Mouse (Mus musculus) embryonic facial prominence, embryonic 11.5 days (tissue): ENCODE measurements around the gene Dcps. TPM values are rescaled to one million over a fixed set of nuclear protein-coding genes. Genes with fewer than 3 reads are reported as not detected.

Experiments
- ATAC-seq: fragments of 200-750 bp; cut with Nextera tagmentation; replicated peaks from 2 replicates; pipeline ENCODE4 v1.8.0; 2017; ENCODE audit warnings: low read depth; ENCODE audit not compliant: insufficient number of reproducible peaks, low FRiP score, low TSS enrichment
- DNase-seq: peaks from one replicate; pipeline ENCODE4 v3.0.0-alpha.2; 2015; ENCODE audit warnings: low spot score
- H3K27ac ChIP-seq: fragments of 300-500 bp; sonication (generic); replicated peaks from 2 replicates; pipeline ENCODE4 v1.5.1; 2014; ENCODE audit warnings: mild to moderate bottlenecking, low read depth, low read length, control low read depth
- H3K27me3 ChIP-seq: fragments of 300-500 bp; sonication (generic); 2 replicates; pipeline ENCODE4 v1.6.1; 2014; ENCODE audit warnings: mild to moderate bottlenecking, low read length, moderate library complexity, mixed read lengths; ENCODE audit not compliant: control insufficient read depth, insufficient read depth
- H3K36me3 ChIP-seq: fragments of 300-500 bp; sonication (generic); replicated peaks from 2 replicates; pipeline ENCODE4 v1.6.1; 2014; ENCODE audit warnings: low read depth, mild to moderate bottlenecking, low read length, moderate library complexity, mixed read lengths; ENCODE audit not compliant: control insufficient read depth, insufficient read depth
- H3K4me1 ChIP-seq: fragments of 300-500 bp; sonication (generic); 2 replicates; pipeline ENCODE4 v1.6.1; 2014; ENCODE audit warnings: low read length, mixed read lengths; ENCODE audit not compliant: control insufficient read depth, insufficient read depth
- H3K4me2 ChIP-seq: fragments of 300-500 bp; sonication (generic); 2 replicates; pipeline ENCODE4 v1.6.1; 2014; ENCODE audit warnings: low read depth, mild to moderate bottlenecking, control low read depth, low read length, moderate library complexity
- H3K4me3 ChIP-seq: fragments of 300-500 bp; sonication (generic); 2 replicates; pipeline ENCODE4 v1.5.1; 2014; ENCODE audit warnings: low read depth, low read length, control low read depth
- H3K9ac ChIP-seq: fragments of 300-500 bp; sonication (generic); replicated peaks from 2 replicates; pipeline ENCODE4 v1.6.1; 2014; ENCODE audit warnings: mild to moderate bottlenecking, control low read depth, low read length
- H3K9me3 ChIP-seq: fragments of 300-500 bp; sonication (generic); replicated peaks from 2 replicates; pipeline ENCODE4 v1.6.1; 2016; ENCODE audit warnings: mild to moderate bottlenecking, low read length, inconsistent platforms, mixed read lengths; ENCODE audit not compliant: control insufficient read depth
- WGBS: fragments of 180-500 bp; shearing (Covaris S2); extraction: QIAGEN DNeasy Blood & Tissue Kit; methylation state at CpG from one replicate; pipeline ENCODE4 v1.1.7; 2014; 5-methylcytosine and 5-hydroxymethylcytosine counted together
- polyA plus RNA-seq: library from polyadenylated mRNA; unstranded; fragments of >200 nt; fragmentation: Nextera tagmentation; extraction: Ambion mirVana; gene quantifications from 2 replicates; pipeline ENCODE4 v1.2.1, GENCODE M21; 2014

Dcps gene
- polyA plus RNA-seq, 1 experiment from 2014 or later: 93.3 TPM

GRCm38 (mm10) chr9:35188700-35189099, 12.8 kb upstream of the Dcps start:
- ATAC-seq: no peak
- no peak for DNase-seq
- H3K36me3 ChIP-seq: no peaks in the 10 kb centered on the region; the same call in 1 of the 2 replicates
- H3K4me3 ChIP-seq: no peak overlapping the region
- 74% methylated on average over 22 of the region's 22 CpGs for WGBS
- H3K4me1 ChIP-seq: no peaks in the 10 kb centered on the region
- no peak overlapping the region for H3K4me2 ChIP-seq
- H3K9me3 ChIP-seq: no peaks in the 10 kb centered on the region
- H3K27ac ChIP-seq: no peak overlapping the region
- no peak overlapping the region for H3K9ac ChIP-seq
- no peaks in the 10 kb centered on the region for H3K27me3 ChIP-seq

DNA sequence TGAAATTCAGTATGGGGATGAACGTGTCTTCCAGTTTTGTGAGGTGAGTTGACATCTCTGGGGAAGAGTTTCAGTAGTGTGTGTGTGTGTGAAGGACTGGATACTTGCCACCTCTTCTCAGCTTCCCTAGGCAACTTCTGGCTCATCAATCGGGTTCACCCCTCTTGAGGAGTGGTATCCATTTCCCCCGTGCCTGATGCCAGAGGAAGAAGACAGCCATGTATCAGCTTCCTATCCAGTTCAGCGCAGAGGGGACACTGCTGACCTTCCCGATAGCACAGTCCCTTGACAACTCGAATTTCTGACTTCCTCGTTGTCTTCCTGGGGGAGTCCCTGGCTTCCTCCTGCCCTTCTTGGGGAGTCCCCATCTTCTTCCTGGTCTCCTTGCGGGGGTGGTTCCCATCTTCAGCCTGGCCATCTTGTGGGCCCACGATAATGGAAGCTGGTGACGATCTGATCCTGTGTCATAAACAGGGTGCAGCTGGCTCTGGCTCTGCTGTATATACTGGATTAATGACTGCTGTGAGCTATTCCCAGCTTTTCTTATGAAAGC, 11.6 kb upstream of the Dcps start:
- WGBS: 89% methylated on average over 10 of the region's 10 CpGs
- Histone ChIP-seq H3K9me3 (no peaks in the 10 kb centered on the region), H3K27ac (no peak overlapping the region), H3K9ac (no peak overlapping the region), H3K4me3 (no peak overlapping the region), H3K27me3 (no peaks in the 10 kb centered on the region), H3K4me1 (no peaks in the 10 kb centered on the region), H3K4me2 (no peak overlapping the region), H3K36me3 (no peaks in the 10 kb centered on the region; the same call in 1 of the 2 replicates)
- no peak for DNase-seq
- ATAC-seq: no peak

GRCm38 (mm10) chr9:35186430-35186829, 10.6 kb upstream of the Dcps start:
- no peak for ATAC-seq
- Histone ChIP-seq H3K9me3 (no peaks in the 10 kb centered on the region), H3K4me3 (no peak overlapping the region), H3K9ac (no peak overlapping the region), H3K4me1 (no peaks in the 10 kb centered on the region), H3K4me2 (no peak overlapping the region), H3K27ac (no peak overlapping the region), H3K27me3 (no peaks in the 10 kb centered on the region), H3K36me3 (no peaks in the 10 kb centered on the region; the same call in 1 of the 2 replicates)
- no peak for DNase-seq
- 86% methylated on average over 3 of the region's 4 CpGs for WGBS

DNA sequence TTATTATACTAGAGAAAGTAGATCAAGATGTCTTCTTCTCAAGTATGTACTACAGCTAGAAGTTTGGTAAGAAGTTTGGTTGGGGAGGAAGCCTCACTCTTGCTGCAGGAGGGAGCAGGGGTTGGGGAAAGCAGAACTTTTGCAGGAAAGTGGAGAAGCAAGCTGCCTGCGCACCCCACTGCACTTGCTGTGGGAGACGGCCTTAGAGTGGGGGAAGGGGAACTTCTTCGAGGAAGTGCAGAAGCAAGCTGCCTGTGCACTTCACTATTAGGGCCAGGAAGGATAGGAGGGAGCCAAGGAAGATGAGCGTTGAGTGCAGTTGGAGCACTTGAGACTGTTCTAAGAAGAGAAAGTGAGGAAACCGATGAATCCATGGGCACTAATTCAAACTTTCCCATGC, 7.5 kb upstream of the Dcps start:
- no peak overlapping the region for H3K27ac ChIP-seq
- H3K4me2 ChIP-seq: no peak overlapping the region
- WGBS: 60% methylated on average over 5 of the region's 5 CpGs
- H3K36me3 ChIP-seq: no peaks in the 10 kb centered on the region
- DNase-seq (no peak), ATAC-seq (no peak)
- H3K9ac ChIP-seq: no peak overlapping the region
- no peaks in the 10 kb centered on the region for H3K27me3 ChIP-seq
- H3K4me3 ChIP-seq: no peak overlapping the region
- H3K9me3 ChIP-seq: no peaks in the 10 kb centered on the region
- H3K4me1 ChIP-seq: no peaks in the 10 kb centered on the region

GRCm38 (mm10) chr9:35182832-35183231, 7.0 kb upstream of the Dcps start:
- Histone ChIP-seq H3K9ac (no peak overlapping the region), H3K4me2 (no peak overlapping the region), H3K4me3 (no peak overlapping the region), H3K9me3 (no peaks in the 10 kb centered on the region), H3K27me3 (no peaks in the 10 kb centered on the region), H3K27ac (no peak overlapping the region), H3K4me1 (no peaks in the 10 kb centered on the region), H3K36me3 (no peaks in the 10 kb centered on the region)
- DNase-seq (no peak), ATAC-seq (no peak)
- WGBS: 88% methylated on average over 2 of the region's 2 CpGs

DNA sequence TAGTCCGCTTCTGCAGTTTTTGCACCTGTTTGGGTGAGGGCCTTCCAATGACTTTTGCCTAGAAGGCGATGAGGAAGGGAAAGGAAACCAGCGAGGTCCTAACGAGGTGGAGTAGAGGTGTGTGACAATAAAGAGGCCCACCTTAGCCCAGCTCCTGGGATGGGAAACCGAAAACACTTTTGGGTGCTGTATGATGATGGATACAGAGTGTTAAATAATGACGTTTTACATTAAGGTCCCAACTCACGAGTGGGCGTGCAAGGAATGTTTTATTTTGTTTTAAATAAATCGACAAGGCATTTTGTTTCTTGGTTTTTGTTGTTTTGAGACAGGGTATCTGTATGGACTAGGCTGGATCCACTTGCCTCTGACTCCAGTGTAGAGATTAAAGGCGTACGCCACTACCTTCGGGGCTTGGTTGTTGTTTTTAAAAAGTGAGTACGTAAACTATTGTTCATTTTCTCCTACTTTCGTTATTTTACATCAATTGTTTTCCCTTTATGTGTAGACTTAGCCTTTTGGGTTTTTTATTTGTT, 331 bp upstream of the Dcps start:
- WGBS: 51% methylated on average over 14 of the region's 14 CpGs
- ATAC-seq (0 out of 2 replicates have a peak, but pooled peaks have one; percentile 30), DNase-seq (no peak)
- no peaks in the 10 kb centered on the region for H3K36me3 ChIP-seq
- H3K4me2 ChIP-seq: peak overlapping the region; percentile 8; the same call in 1 of the 2 replicates
- H3K9me3 ChIP-seq: no peaks in the 10 kb centered on the region
- peak overlapping the region; percentile 61; the same call in 1 of the 2 replicates for H3K4me3 ChIP-seq
- H3K27ac ChIP-seq: no peak overlapping the region
- no peak overlapping the region for H3K9ac ChIP-seq
- H3K27me3 ChIP-seq: no peaks in the 10 kb centered on the region
- H3K4me1 ChIP-seq: no peaks in the 10 kb centered on the region

- no peaks in the 10 kb centered on the region for H3K27me3 ChIP-seq
- no peak overlapping the region for H3K27ac ChIP-seq
- no peaks in the 10 kb centered on the region for H3K9me3 ChIP-seq
- WGBS: 95% methylated on average over 1 of the region's 1 CpGs
- ATAC-seq: no peak
- H3K9ac ChIP-seq: no peak overlapping the region
- H3K4me1 ChIP-seq: no peaks in the 10 kb centered on the region
- no peaks in the 10 kb centered on the region for H3K36me3 ChIP-seq
- no peak overlapping the region for H3K4me2 ChIP-seq
- no peak for DNase-seq
- no peak overlapping the region for H3K4me3 ChIP-seq
Measured at GRCm38 (mm10) chr9:35173331-35173730, 2.5 kb downstream of the Dcps start.

GRCm38 (mm10) chr9:35170071-35170470, 5.8 kb downstream of the Dcps start:
- DNase-seq (no peak), ATAC-seq (no peak)
- Histone ChIP-seq H3K9ac (no peak overlapping the region), H3K36me3 (no peaks in the 10 kb centered on the region), H3K9me3 (no peaks in the 10 kb centered on the region), H3K27ac (no peak overlapping the region), H3K27me3 (no peaks in the 10 kb centered on the region), H3K4me2 (no peak overlapping the region), H3K4me3 (no peak overlapping the region), H3K4me1 (no peaks in the 10 kb centered on the region)
- WGBS: 89% methylated on average over 7 of the region's 7 CpGs
